Mouse (Mus musculus) urinary bladder, adult 2 months (tissue): ENCODE measurements around the gene Astn2. TPM values are rescaled to one million over a fixed set of nuclear protein-coding genes. Genes with fewer than 3 reads are reported as not detected.

Source experiments
- DNase-seq: peaks from one replicate; pipeline ENCODE4 v3.0.0; 2022; ENCODE audit warnings: low spot score
- polyA plus RNA-seq: library from polyadenylated mRNA; depleted of rRNA; stranded (reverse); fragments of >200 nt; gene quantifications from 2 replicates; pipeline ENCODE4 v1.2.3, GENCODE M21; 2012

Gene Astn2
- polyA plus RNA-seq, 1 experiment, result 2.1 TPM

DNA sequence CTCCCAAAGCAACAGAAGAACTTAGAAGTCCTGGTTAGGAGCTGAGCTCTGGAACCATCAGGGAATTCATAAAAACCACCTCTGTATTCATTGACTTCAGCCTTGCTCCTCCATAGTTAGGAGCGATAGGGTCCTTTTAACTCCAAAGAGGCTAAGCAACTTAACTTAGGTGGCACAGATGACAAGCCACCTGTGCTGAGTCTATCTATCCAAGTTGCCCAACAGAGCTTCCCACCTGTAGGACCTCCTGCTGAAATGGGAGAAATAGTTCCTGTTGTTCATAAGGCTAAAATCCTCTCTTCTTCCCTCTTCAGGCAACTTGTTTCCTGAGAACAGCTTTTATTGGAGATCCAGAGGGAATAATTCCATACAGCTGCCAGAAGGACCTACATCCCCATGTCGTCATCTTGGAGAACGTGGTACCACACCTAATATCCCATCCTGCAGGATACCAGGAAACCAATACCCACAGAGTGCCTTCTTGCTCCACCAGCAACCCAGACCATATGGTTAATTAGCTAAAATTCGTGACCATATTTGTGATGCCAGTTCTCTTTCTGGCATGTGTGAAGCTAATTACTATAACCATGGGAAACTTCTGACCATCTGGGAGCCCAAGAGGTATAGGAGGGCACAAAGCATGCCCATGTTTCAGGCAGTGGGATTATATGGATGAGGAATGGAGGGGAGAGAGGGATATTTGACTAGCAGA lies 730.0 kb downstream of the Astn2 start:
- DNase-seq, result no peak

- no peak for DNase-seq
Measured at GRCm38 (mm10) chr4:65673418-65673933, 730.9 kb downstream of the Astn2 start.

- no peak for DNase-seq
Measured at GRCm38 (mm10) chr4:65672294-65672693, 732.1 kb downstream of the Astn2 start.

DNA sequence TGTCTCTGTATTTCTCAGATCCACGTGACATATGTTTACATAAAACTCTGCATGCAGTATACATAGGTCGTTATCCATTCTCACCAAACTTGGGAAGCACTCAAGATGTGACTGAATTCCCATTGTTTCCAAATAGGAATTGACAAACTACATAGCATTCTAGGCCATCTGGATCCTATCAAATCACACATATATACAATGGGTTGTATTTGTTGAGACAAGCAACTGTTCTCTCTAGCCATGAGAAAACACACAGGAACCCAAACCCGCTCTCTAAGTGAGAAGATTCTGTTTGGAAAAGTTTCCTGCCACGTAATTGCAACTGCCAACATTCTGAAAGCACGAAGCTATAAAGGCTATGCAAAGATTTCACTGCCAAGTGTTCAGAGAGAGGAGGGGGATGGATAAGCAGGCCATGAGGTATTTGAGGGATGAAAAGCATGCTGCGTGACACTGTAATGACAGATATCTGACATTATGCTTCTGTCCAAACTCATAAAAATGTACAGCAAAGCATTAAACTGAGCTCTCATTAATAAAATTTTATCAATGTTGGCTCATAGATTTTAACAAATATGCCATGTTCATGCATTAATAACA lies 732.7 kb downstream of the Astn2 start:
- DNase-seq, result no peak

GRCm38 (mm10) chr4:65667030-65667610 lies 737.3 kb downstream of the Astn2 start:
- no peak for DNase-seq

- DNase-seq, result no peak
Measured at GRCm38 (mm10) chr4:65663176-65663575, 741.2 kb downstream of the Astn2 start.

GRCm38 (mm10) chr4:65654723-65655122 lies 749.7 kb downstream of the Astn2 start:
- peak; percentile 60 for DNase-seq

- no peak for DNase-seq
Measured at GRCm38 (mm10) chr4:65642611-65643010, 761.8 kb downstream of the Astn2 start.

DNA sequence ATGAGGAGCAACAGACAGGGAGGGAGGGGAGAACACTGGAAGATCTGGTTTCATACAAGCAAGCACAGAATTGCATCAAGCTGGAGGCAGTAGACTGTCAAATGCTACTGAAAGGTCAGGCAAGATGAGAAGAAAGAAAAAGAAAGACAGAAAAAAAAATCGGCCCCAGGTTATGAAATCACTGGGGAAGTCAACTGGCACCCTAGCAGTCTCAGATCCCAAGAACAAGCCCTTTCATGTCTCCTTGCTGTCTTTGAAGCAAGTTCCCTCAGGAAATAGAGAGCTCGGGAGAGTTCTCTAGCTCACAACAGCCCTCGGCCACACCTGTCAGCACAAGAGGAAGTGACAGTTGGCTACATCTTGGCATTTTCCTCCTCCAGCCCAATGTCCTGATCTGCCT lies 766.2 kb downstream of the Astn2 start:
- DNase-seq, result no peak

DNA sequence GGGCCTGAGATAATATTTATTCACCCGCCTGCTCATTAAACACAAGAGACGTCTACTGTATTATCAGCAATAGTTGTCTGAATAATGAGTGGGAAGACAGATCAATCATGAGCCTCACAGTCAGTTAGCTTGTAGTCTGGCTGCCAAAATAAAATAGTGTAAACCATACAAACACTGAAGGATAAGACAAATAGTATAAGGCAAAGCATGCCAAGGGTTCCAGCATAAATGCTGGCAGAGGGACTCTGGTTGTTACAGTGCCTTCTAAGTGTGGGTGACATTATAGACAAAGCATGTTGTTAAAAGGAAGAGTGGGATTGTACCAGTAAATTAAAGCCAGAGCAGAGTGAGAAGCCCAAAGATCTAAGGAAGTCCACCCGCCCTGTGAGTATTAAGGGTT lies 784.3 kb downstream of the Astn2 start:
- DNase-seq, result no peak

DNA sequence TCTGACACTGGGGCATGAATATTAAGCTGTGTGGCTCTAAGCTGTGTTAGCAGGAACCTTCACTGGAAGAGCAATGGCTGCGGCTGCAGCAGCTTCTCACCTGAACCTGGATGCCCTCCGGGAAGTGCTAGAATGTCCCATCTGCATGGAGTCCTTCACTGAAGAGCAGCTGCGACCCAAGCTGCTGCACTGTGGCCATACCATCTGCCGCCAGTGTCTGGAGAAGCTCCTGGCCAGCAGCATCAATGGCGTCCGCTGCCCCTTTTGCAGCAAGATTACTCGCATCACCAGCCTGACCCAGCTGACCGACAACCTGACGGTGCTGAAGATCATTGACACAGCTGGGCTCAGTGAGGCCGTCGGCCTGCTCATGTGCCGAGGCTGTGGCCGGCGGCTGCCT lies 791.3 kb downstream of the Astn2 start:
- DNase-seq, result no peak

DNA sequence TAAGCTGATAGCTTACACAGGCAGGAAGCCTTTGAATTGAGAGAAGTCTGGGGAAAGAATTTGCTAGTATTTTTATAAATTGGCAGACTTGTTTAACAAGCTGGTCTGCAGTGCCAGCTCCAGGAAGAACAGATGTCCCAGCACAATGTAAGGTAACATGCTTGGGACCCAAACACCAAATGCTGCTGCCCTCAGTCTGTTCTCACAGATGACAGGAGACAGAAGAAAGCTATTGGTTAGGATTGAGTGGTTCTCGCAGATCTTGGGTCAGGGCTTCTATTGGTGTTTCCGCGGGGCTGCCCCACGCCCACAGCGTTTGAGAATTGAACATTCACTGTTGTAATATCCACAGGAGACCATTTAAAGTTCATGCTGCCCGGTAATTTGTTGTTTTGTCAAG lies 793.5 kb downstream of the Astn2 start:
- DNase-seq, result no peak

DNA sequence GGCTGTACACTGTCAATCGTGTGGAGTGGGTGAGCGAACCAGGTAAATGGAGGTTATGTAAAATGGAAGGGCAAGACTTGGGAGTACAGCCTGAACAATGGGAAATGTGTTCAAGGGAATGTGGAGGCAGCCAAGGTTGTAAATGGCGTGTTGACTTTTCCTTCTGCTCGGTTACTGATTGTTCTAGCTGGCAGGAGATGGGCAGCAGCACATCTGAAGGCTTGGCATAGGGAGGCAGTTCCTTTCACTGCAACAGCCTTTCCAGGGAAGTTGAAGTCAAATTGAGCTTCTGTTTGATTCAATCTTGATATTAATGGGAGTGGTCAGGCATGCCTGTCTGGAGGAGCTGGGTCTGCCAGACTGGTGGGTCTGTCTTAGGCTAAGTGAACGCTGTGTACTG lies 794.1 kb downstream of the Astn2 start:
- DNase-seq, result no peak

DNA sequence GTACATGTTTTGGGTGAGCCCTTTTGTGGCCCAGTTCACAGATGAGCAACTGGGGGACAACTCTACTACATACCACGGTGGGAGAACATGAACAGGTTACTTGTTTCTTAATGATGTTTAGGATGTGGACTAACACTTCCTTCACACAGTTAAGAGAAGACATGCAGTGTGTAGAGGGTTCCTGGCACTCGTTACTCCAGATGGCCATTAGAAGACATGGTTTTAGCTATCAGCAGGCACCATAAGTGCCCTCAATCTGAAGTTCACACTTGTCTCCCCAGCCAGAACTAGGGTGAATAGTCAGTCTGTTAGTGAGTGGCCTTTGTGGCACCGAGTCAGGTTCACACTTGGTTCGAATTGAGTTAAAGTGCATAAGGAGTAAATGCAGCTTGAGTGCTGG lies 796.3 kb downstream of the Astn2 start:
- no peak for DNase-seq

GRCm38 (mm10) chr4:65607184-65607631 lies 797.2 kb downstream of the Astn2 start:
- no peak for DNase-seq

DNA sequence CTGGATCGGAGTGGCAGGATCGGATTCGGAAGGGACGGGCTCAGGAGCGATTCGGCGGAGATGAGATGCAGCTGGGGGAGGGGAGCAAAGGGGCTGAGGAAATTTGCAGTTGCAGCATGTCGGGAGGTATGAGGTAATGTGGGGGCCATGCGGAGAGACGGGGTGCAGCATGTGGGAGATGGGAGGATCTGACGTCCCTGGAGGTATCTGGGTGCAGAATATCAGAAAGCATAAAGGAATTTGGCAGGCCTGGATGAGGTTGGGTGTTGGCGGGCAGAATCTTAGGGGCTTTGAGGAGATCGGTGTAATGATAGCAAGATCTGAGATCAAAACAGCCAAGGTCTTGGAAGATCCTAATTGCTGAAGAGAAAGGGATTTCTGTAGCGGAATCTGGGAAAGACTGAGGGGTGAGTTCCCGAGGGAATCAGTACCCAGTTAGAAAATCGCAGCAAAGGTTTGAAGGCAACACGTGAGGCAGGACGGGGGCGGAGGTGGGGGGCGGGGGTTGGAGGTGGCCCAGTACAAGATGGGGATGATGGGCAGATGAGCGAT lies 799.2 kb downstream of the Astn2 start:
- DNase-seq, result no peak

- peak; percentile 100 for DNase-seq
Measured at GRCm38 (mm10) chr4:65604504-65605150, 799.8 kb downstream of the Astn2 start, which contains the start of gene Trim32. Gene Trim32, plus strand, starts transcription at chr4:65604986.

GRCm38 (mm10) chr4:65594601-65595369 lies 809.6 kb downstream of the Astn2 start:
- no peak for DNase-seq

DNA sequence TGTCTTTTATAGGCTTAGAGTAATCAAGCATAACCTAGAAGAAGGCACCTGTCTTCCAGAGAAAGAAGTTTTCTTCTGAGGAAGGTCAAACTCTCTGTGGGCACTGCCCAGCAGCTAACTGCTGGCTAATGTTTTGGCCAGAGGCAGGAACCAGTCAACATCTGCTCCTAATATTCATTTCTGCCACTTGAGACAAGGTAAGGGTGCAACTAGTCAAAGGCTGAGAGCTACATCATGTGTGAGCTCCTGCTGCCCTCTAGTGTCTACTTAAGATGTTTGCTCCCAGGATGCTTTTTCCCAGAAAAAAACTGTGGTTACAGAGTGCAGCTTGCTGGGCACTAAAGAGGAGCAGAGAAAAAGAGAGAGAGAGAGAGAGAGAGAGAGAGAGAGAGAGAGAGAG lies 814.6 kb downstream of the Astn2 start:
- peak; percentile 22 for DNase-seq

DNA sequence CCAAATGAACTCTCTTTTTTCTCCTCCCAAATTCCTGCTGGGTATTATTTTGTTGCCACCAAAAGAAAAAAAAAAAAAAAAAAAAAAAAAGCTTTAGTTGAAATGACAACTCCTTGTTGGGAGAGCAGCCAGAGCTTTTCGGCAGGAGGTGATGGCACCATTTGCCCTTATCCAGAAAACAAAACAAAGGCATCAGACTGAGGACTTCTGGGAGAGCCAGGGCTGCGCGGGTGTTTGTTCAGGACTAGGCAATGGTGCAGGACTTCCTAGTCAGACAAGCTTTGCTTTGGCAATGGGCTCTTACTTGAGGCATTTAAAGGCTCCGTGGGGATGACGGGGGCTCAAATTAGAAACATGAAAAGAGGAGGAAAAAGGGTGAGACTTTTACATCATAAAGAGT lies 817.5 kb downstream of the Astn2 start:
- no peak for DNase-seq

- no peak for DNase-seq
Measured at GRCm38 (mm10) chr4:65580254-65580653, 824.2 kb downstream of the Astn2 start.
